Mouse (Mus musculus): ENCODE data around the gene Magi2. TPM values are rescaled to one million over a fixed set of nuclear protein-coding genes. Genes with fewer than 3 reads are reported as not detected.

The Magi2 gene
- polyA plus RNA-seq, 1 experiment, result 0.18 TPM

DNA sequence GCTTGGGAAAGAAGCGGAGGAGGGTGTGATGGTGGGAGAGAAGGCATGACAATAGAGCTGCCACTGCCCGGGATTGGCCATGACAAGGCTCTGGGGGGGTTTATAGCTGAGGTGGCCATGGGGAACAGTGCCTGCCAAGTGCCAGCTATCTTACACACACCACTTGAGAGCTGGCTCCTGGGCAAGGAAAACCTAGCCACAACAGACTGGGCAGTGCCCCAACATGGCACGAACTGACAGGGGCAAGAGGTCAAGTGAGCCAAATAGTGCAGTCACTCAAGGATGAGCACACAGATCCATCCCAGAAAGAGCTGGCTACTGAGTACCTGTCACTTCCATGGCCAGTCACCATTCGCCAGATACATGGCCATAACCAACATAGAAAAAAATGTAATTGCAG is 1179.8 kb downstream of the Magi2 start:
- TF ChIP-seq CEBPB (IDR thresholded peaks at IDR 0.05; ENCODE audit: low read depth) (no peak), MYOG (IDR thresholded peaks at IDR 0.05; ENCODE audit: control insufficient read depth, extremely low read depth, insufficient read length) (no peak), CTCF (IDR thresholded peaks at IDR 0.05; ENCODE audit: control insufficient read depth, insufficient read depth, insufficient read length) (no peak), MYOD1 (IDR thresholded peaks at IDR 0.05; ENCODE audit: control insufficient read depth, insufficient read length, low read depth) (no peak), FOSL1 (IDR thresholded peaks at IDR 0.05; ENCODE audit: insufficient read depth, low read length, poor library complexity, severe bottlenecking) (no peak), MAX (IDR thresholded peaks at IDR 0.05) (no peak), USF1 (IDR thresholded peaks at IDR 0.05; ENCODE audit: low read depth) (no peak)
- Histone ChIP-seq H3K4me3 (ENCODE audit: insufficient read depth, poor library complexity, severe bottlenecking) (no peak overlapping the region), H3ac (ENCODE audit: control insufficient read depth, insufficient read length, low read depth) (no peak overlapping the region), H3K27me3 (ENCODE audit: control insufficient read depth, insufficient read depth, insufficient read length) (no peaks in the 10 kb centered on the region), H3K36me3 (ENCODE audit: control insufficient read depth, insufficient read depth) (no peaks in the 10 kb centered on the region), H3K79me2 (ENCODE audit: control insufficient read depth, insufficient read depth) (no peaks in the 10 kb centered on the region), H3K79me3 (ENCODE audit: low read depth) (no peaks in the 10 kb centered on the region)

DNA sequence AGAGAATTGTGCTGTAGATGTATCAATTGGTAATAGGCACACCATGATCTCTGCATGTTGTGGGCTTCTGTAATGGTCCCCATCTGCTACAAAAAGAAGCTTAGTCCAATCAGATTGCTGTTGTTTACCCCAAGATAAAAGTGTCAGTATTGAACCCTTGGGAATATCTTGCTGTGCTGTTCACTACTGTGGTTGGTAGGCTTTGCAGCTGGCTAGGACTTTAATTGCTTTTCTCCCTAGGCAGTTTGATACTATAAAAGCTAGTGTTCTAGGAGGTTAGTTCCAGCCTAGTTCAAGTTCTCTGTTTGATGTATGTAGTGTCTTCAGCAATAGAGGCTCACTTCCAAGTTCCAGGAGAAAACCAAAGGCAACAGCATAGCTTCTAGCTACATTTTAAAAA is 1188.5 kb downstream of the Magi2 start:
- no peaks in the 10 kb centered on the region for H3K79me2 ChIP-seq (ENCODE audit: control insufficient read depth, insufficient read depth)
- H3K36me3 ChIP-seq (ENCODE audit: control insufficient read depth, insufficient read depth), result no peaks in the 10 kb centered on the region
- H3ac ChIP-seq (ENCODE audit: control insufficient read depth, insufficient read length, low read depth), result no peak overlapping the region
- TF ChIP-seq FOSL1 (IDR thresholded peaks at IDR 0.05; ENCODE audit: insufficient read depth, low read length, poor library complexity, severe bottlenecking) (no peak), MAX (IDR thresholded peaks at IDR 0.05) (no peak), MYOD1 (IDR thresholded peaks at IDR 0.05; ENCODE audit: control insufficient read depth, insufficient read length, low read depth) (no peak), MYOG (IDR thresholded peaks at IDR 0.05; ENCODE audit: control insufficient read depth, extremely low read depth, insufficient read length) (no peak), USF1 (IDR thresholded peaks at IDR 0.05; ENCODE audit: low read depth) (no peak), CTCF (IDR thresholded peaks at IDR 0.05; ENCODE audit: control insufficient read depth, insufficient read depth, insufficient read length) (no peak), CEBPB (IDR thresholded peaks at IDR 0.05; ENCODE audit: low read depth) (no peak)
- no peak overlapping the region for H3K4me3 ChIP-seq (ENCODE audit: insufficient read depth, poor library complexity, severe bottlenecking)
- no peaks in the 10 kb centered on the region for H3K27me3 ChIP-seq (ENCODE audit: control insufficient read depth, insufficient read depth, insufficient read length)
- no peaks in the 10 kb centered on the region for H3K79me3 ChIP-seq (ENCODE audit: low read depth)

DNA sequence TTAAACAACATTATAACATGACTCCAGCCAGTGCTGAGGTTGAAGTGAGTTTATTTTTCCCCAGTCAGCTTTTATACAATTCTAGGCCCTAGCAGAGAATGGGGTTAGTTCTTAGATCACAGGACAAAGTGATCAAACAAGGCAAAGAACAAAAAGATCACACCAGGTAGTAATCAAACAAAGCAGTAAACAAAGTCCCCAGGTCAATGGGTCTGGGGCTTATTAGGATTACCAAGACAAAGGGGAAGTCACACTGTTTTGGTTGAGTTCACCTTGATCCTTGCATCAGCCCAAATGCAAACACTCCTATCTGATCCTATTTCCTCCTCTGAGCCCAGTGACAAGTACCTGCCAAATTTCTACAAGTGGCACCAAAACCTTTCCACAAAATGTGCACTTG is 1190.5 kb downstream of the Magi2 start:
- H3K79me3 ChIP-seq (ENCODE audit: low read depth), result no peaks in the 10 kb centered on the region
- H3K4me3 ChIP-seq (ENCODE audit: insufficient read depth, poor library complexity, severe bottlenecking), result no peak overlapping the region
- H3K36me3 ChIP-seq (ENCODE audit: control insufficient read depth, insufficient read depth), result no peaks in the 10 kb centered on the region
- no peaks in the 10 kb centered on the region for H3K27me3 ChIP-seq (ENCODE audit: control insufficient read depth, insufficient read depth, insufficient read length)
- H3K79me2 ChIP-seq (ENCODE audit: control insufficient read depth, insufficient read depth), result no peaks in the 10 kb centered on the region
- no peak overlapping the region for H3ac ChIP-seq (ENCODE audit: control insufficient read depth, insufficient read length, low read depth)
- TF ChIP-seq MYOG (IDR thresholded peaks at IDR 0.05; ENCODE audit: control insufficient read depth, extremely low read depth, insufficient read length) (no peak), FOSL1 (IDR thresholded peaks at IDR 0.05; ENCODE audit: insufficient read depth, low read length, poor library complexity, severe bottlenecking) (no peak)

DNA sequence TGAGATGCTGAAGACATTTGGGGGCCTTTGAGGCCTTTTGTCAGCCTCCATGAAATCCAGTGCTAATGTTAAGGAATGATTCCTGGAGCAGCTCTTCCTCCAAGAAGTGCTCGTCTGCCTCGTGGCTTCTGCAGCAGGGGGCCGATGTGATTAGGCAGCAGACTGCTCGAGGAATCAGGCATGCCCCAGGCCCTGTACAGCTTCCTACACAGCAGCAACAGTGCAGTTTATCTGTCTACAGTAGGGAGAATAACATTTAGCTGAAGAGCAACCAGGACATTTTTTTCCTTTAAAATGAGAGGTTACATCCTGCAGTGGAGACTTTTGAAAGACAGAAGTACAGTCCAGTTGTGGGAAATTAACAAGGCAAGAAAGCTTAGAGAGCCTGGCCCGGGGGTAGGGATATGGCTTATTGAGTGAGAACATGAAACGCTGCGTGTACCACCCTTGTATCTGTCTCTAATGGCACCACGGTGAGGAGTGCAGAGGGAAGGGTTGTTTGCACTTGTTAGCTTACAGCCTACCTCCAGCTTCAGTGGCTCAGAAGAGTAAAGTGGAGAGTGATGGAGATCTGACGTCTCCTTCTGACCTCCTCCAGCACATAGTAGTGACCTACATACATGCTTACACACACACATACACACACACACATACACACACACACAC is 1205.4 kb downstream of the Magi2 start:
- no peak overlapping the region for H3K4me3 ChIP-seq (ENCODE audit: insufficient read depth, poor library complexity, severe bottlenecking)
- no peaks in the 10 kb centered on the region for H3K79me2 ChIP-seq (ENCODE audit: control insufficient read depth, insufficient read depth)
- no peaks in the 10 kb centered on the region for H3K79me3 ChIP-seq (ENCODE audit: low read depth)
- no peak overlapping the region for H3ac ChIP-seq (ENCODE audit: control insufficient read depth, insufficient read length, low read depth)
- TF ChIP-seq MYOG (IDR thresholded peaks at IDR 0.05; ENCODE audit: control insufficient read depth, extremely low read depth, insufficient read length), result no peak
- no peak for TF ChIP-seq FOSL1 (IDR thresholded peaks at IDR 0.05; ENCODE audit: insufficient read depth, low read length, poor library complexity, severe bottlenecking)
- TF ChIP-seq MYOD1 (IDR thresholded peaks at IDR 0.05; ENCODE audit: control insufficient read depth, insufficient read length, low read depth), result no peak
- TF ChIP-seq CEBPB (IDR thresholded peaks at IDR 0.05; ENCODE audit: low read depth), result no peak
- no peak for TF ChIP-seq MAX (IDR thresholded peaks at IDR 0.05)
- no peak for TF ChIP-seq CTCF (IDR thresholded peaks at IDR 0.05; ENCODE audit: control insufficient read depth, insufficient read depth, insufficient read length)
- TF ChIP-seq USF1 (IDR thresholded peaks at IDR 0.05; ENCODE audit: low read depth), result no peak
- H3K27me3 ChIP-seq (ENCODE audit: control insufficient read depth, insufficient read depth, insufficient read length), result no peaks in the 10 kb centered on the region
- no peaks in the 10 kb centered on the region for H3K36me3 ChIP-seq (ENCODE audit: control insufficient read depth, insufficient read depth)

DNA sequence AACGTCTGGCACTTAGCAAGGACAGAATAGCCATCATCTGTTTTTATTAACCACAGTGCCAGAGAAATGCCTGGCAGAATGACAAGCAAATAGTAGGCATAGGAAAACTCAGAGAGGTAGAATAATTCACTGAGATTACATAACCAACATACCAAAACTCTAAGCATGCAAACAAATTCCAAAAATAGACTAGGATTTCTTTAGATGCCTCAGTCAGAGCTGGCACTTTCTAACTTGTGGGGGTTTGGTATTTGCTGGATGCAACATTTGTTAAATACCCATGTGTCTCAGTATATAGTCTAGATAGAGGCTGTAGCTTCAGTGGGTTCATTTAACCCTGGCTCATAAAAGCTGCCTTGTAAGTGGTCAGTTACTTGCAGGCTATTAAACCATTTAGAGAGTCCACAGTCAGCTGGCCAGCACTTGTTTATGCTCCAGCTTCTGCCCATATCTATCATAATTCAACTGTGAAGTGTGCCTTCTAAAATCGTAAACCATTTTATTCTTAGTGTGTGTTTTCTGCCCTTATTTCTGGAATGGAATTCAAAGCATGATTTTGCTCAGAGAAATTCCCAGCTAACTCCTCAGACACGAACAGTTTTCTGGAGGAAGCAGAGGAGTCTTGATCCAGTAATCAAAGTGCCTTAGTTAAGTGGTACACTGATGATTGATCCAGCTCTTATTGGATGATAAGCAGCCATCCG is 1219.8 kb downstream of the Magi2 start:
- Histone ChIP-seq H3ac (ENCODE audit: control insufficient read depth, insufficient read length, low read depth) (no peak overlapping the region), H3K4me3 (ENCODE audit: insufficient read depth, poor library complexity, severe bottlenecking) (no peak overlapping the region), H3K36me3 (ENCODE audit: control insufficient read depth, insufficient read depth) (no peaks in the 10 kb centered on the region), H3K79me2 (ENCODE audit: control insufficient read depth, insufficient read depth) (no peaks in the 10 kb centered on the region), H3K27me3 (ENCODE audit: control insufficient read depth, insufficient read depth, insufficient read length) (no peaks in the 10 kb centered on the region), H3K79me3 (ENCODE audit: low read depth) (no peaks in the 10 kb centered on the region)
- TF ChIP-seq FOSL1 (IDR thresholded peaks at IDR 0.05; ENCODE audit: insufficient read depth, low read length, poor library complexity, severe bottlenecking) (no peak), MYOG (IDR thresholded peaks at IDR 0.05; ENCODE audit: control insufficient read depth, extremely low read depth, insufficient read length) (no peak), MAX (IDR thresholded peaks at IDR 0.05) (no peak), CTCF (IDR thresholded peaks at IDR 0.05; ENCODE audit: control insufficient read depth, insufficient read depth, insufficient read length) (no peak), CEBPB (IDR thresholded peaks at IDR 0.05; ENCODE audit: low read depth) (no peak), USF1 (IDR thresholded peaks at IDR 0.05; ENCODE audit: low read depth) (no peak), MYOD1 (IDR thresholded peaks at IDR 0.05; ENCODE audit: control insufficient read depth, insufficient read length, low read depth) (no peak)

Data from C2C12 (cell line).